Mouse (Mus musculus) granulocyte monocyte progenitor cell, adult 5-6 weeks (primary cell): ENCODE measurements at regions not wholly inside any gene's neighbourhood (a gene's known extent, or its start where the extent isn't known, plus 50 kb on each side); places are given as distances from the start of the nearest gene placed in this dataset.
"Not testable (repeated sequence)": the region's sequence is repeated elsewhere in the genome, so short reads cannot be mapped to it uniquely, and the experiment has no call there.

Experiments
- ATAC-seq: replicated peaks from 2 replicates; pipeline ENCODE4 v1.8.0; 2016; ENCODE audit warnings: mild to moderate bottlenecking, moderate TSS enrichment, inconsistent platforms; ENCODE audit not compliant: poor library complexity, severe bottlenecking

GRCm38 (mm10) chr2:63580489-63581139 lies 396.5 kb upstream of the Kcnh7 start:
- ATAC-seq = no peak

- ATAC-seq = no peak
These were observed 391.1 kb upstream of the Kcnh7 start for GRCm38 (mm10) chr2:63575172-63575571.

- no peak for ATAC-seq
These were observed 390.1 kb upstream of the Kcnh7 start for GRCm38 (mm10) chr2:63574008-63574703.

GRCm38 (mm10) chr2:63573015-63573807 lies 389.1 kb upstream of the Kcnh7 start:
- no peak for ATAC-seq

GRCm38 (mm10) chr2:63556858-63557419 lies 372.9 kb upstream of the Kcnh7 start:
- no peak for ATAC-seq

- ATAC-seq = not testable (repeated sequence)
These were observed 357.7 kb upstream of the Kcnh7 start for GRCm38 (mm10) chr2:63541836-63542235.

GRCm38 (mm10) chr2:63518534-63518933 lies 334.4 kb upstream of the Kcnh7 start:
- ATAC-seq = no peak

- no peak for ATAC-seq
These were observed 329.6 kb upstream of the Kcnh7 start for GRCm38 (mm10) chr2:63513554-63514226.

GRCm38 (mm10) chr2:63503939-63504338 lies 319.9 kb upstream of the Kcnh7 start:
- peak; percentile 61; the same call in 1 of the 2 replicates for ATAC-seq

- no peak for ATAC-seq
These were observed 292.3 kb upstream of the Kcnh7 start for GRCm38 (mm10) chr2:63476411-63476810.

- no peak for ATAC-seq
These were observed 291.2 kb upstream of the Kcnh7 start for GRCm38 (mm10) chr2:63475255-63475654.

- peak; percentile 63; the same call in 1 of the 2 replicates for ATAC-seq
These were observed 289.6 kb upstream of the Kcnh7 start for GRCm38 (mm10) chr2:63473699-63474098.

GRCm38 (mm10) chr2:63472248-63472647 lies 288.2 kb upstream of the Kcnh7 start:
- ATAC-seq = no peak

- ATAC-seq = no peak
These were observed 275.0 kb upstream of the Kcnh7 start for GRCm38 (mm10) chr2:63459112-63459511.

GRCm38 (mm10) chr2:63454263-63455011 lies 270.4 kb upstream of the Kcnh7 start:
- no peak for ATAC-seq

GRCm38 (mm10) chr2:63452891-63453290 lies 268.8 kb upstream of the Kcnh7 start:
- no peak for ATAC-seq

- ATAC-seq = no peak
These were observed 268.1 kb upstream of the Kcnh7 start for GRCm38 (mm10) chr2:63452164-63452563.

GRCm38 (mm10) chr2:63434327-63434726 lies 250.2 kb upstream of the Kcnh7 start:
- ATAC-seq = no peak

- ATAC-seq = no peak
These were observed 221.3 kb upstream of the Kcnh7 start for GRCm38 (mm10) chr2:63405405-63405804.
